Mouse (Mus musculus): ENCODE measurements around the gene Syna. TPM values are rescaled to one million over a fixed set of nuclear protein-coding genes. Genes with fewer than 3 reads are reported as not detected.

The Syna gene
- polyA plus RNA-seq, 1 experiment from 2014 or later = 0.07 TPM

DNA sequence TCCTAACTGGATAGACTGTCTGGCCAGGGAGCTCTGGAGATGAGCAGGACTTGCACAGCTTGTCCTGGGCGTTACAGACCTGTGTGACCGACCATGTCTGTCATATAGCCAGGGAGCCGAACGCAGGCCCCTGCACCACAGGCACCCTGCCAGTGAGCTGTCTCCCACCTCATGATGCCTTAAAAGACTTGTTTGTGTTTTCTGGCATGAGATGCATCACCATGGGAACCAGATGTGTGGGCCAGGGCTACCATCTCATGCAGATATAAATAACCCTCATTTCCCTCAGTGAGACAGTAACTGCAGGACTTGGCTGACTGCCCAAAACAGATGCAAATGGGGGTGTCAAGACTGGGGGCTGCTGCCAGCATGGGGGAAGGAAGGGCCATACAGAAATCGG, 47.9 kb downstream of the Syna start:
- no peaks in the 10 kb centered on the region for H3K9me3 ChIP-seq (ENCODE audit: control insufficient read depth, low read length)
- no peak overlapping the region for H3K4me2 ChIP-seq (replicated peaks; ENCODE audit: low read depth)
- no peaks in the 10 kb centered on the region for H3K4me1 ChIP-seq (replicated peaks; ENCODE audit: control insufficient read depth, insufficient read depth)
- 72% methylated on average over 5 of the region's 5 CpGs for WGBS
- H3K4me3 ChIP-seq (ENCODE audit: low read depth, low read length) = no peak overlapping the region
- TF ChIP-seq EP300 (optimal IDR thresholded peaks at IDR 0.05) = no peak
- H3K27me3 ChIP-seq (ENCODE audit: control insufficient read depth, insufficient read depth, low read length) = no peaks in the 10 kb centered on the region
- ATAC-seq (ENCODE audit: low FRiP score, low TSS enrichment) (no peak), DNase-seq (ENCODE audit: low spot score) (no peak)
- H3K36me3 ChIP-seq (ENCODE audit: control insufficient read depth, insufficient read depth, low read length) = peaks cover 17% of the 10 kb centered on the region
- H3K9ac ChIP-seq (ENCODE audit: low read length) = no peak overlapping the region
- H3K27ac ChIP-seq (replicated peaks) = no peak overlapping the region

- Histone ChIP-seq H3K4me1 (replicated peaks; ENCODE audit: control insufficient read depth, insufficient read depth) (no peaks in the 10 kb centered on the region), H3K9me3 (ENCODE audit: control insufficient read depth, low read length) (no peaks in the 10 kb centered on the region)
- WGBS = 92% methylated on average over 5 of the region's 5 CpGs
Measured at GRCm38 (mm10) chr5:134510266-134510665, 49.7 kb downstream of the Syna start.

GRCm38 (mm10) chr5:134508965-134509364, 51.0 kb downstream of the Syna start:
- Histone ChIP-seq H3K27me3 (ENCODE audit: control insufficient read depth, insufficient read depth, low read length) (no peaks in the 10 kb centered on the region), H3K36me3 (ENCODE audit: control insufficient read depth, insufficient read depth, low read length) (peaks cover 7% of the 10 kb centered on the region), H3K27ac (replicated peaks) (no peak overlapping the region), H3K4me3 (ENCODE audit: low read depth, low read length) (no peak overlapping the region), H3K9ac (ENCODE audit: low read length) (no peak overlapping the region), H3K4me1 (replicated peaks; ENCODE audit: control insufficient read depth, insufficient read depth) (no peaks in the 10 kb centered on the region), H3K9me3 (ENCODE audit: control insufficient read depth, low read length) (no peaks in the 10 kb centered on the region), H3K4me2 (replicated peaks; ENCODE audit: low read depth) (no peak overlapping the region)
- TF ChIP-seq CTCF (IDR thresholded peaks at IDR 0.05; ENCODE audit: low read depth) (no peak), EP300 (optimal IDR thresholded peaks at IDR 0.05) (no peak)
- WGBS = 88% methylated on average over 5 of the region's 5 CpGs
- DNase-seq (ENCODE audit: low spot score) (no peak), ATAC-seq (ENCODE audit: low FRiP score, low TSS enrichment) (no peak)

More at GRCm38 (mm10) chr5:134510266-134510665, 49.7 kb downstream of the Syna start:
- Histone ChIP-seq H3K27me3 (ENCODE audit: control insufficient read depth, insufficient read depth, low read length) (no peaks in the 10 kb centered on the region), H3K4me3 (ENCODE audit: low read depth, low read length) (no peak overlapping the region), H3K9ac (ENCODE audit: low read length) (no peak overlapping the region), H3K27ac (replicated peaks) (no peak overlapping the region), H3K4me2 (replicated peaks; ENCODE audit: low read depth) (no peak overlapping the region), H3K36me3 (ENCODE audit: control insufficient read depth, insufficient read depth, low read length) (peaks cover 7% of the 10 kb centered on the region)
- ATAC-seq (ENCODE audit: low FRiP score, low TSS enrichment) = no peak
- TF ChIP-seq CTCF (IDR thresholded peaks at IDR 0.05; ENCODE audit: low read depth) (no peak), EP300 (optimal IDR thresholded peaks at IDR 0.05) (no peak)
- DNase-seq (ENCODE audit: low spot score) = no peak

Small RNAs within 50 kb of the gene (microRNA-seq; reads per million reads assigned to microRNA genes)
- not detected for gene Mir7228

Other genes with a start within 250 kb of the Syna start
- 63.0 and 81.9 TPM in 2 replicates for gene Gtf2i, start 245.4 kb downstream of the Syna start, polyA plus RNA-seq (2015; fragmentation: Nextera tagmentation; extraction: Ambion mirVana)
- gene Gtf2ird1, start 103.5 kb downstream of the Syna start, polyA plus RNA-seq (2015; fragmentation: Nextera tagmentation; extraction: Ambion mirVana) = 42.4 and 47.0 TPM in 2 replicates
- 1.0 and 1.1 TPM in 2 replicates for gene Clip2, start 7.7 kb downstream of the Syna start, polyA plus RNA-seq (2015; fragmentation: Nextera tagmentation; extraction: Ambion mirVana)
- 81.5 and 83.7 TPM in 2 replicates for gene Rfc2, start 21.2 kb upstream of the Syna start, polyA plus RNA-seq (2015; fragmentation: Nextera tagmentation; extraction: Ambion mirVana)
- gene Lat2, start 54.9 kb upstream of the Syna start, polyA plus RNA-seq (2015; fragmentation: Nextera tagmentation; extraction: Ambion mirVana) = 0.99 and 1.1 TPM in 2 replicates
- 238 and 242 TPM in 2 replicates for gene Eif4h, start 79.3 kb upstream of the Syna start, polyA plus RNA-seq (2015; fragmentation: Nextera tagmentation; extraction: Ambion mirVana)
- 1.9 and 2.2 TPM in 2 replicates for gene Limk1, start 128.4 kb upstream of the Syna start, polyA plus RNA-seq (2015; fragmentation: Nextera tagmentation; extraction: Ambion mirVana)
- gene Eln, start 187.2 kb upstream of the Syna start, polyA plus RNA-seq (2015; fragmentation: Nextera tagmentation; extraction: Ambion mirVana) = 254 and 340 TPM in 2 replicates